Mouse (Mus musculus): ENCODE measurements around the gene Rnf43. TPM values are rescaled to one million over a fixed set of nuclear protein-coding genes. Genes with fewer than 3 reads are reported as not detected.

Rnf43 gene
- polyA plus RNA-seq, 1 experiment from 2014 or later: 5.3 TPM

- no peak for ATAC-seq (ENCODE audit: low read depth)
- Histone ChIP-seq H3K27me3 (replicated peaks; ENCODE audit: control insufficient read depth, insufficient read depth, low read length) (no peaks in the 10 kb centered on the region), H3K4me3 (ENCODE audit: low read depth, low read length) (no peak overlapping the region), H3K9me3 (ENCODE audit: control insufficient read depth, low read length) (no peaks in the 10 kb centered on the region), H3K4me2 (ENCODE audit: low read depth, low read length) (no peak overlapping the region), H3K4me1 (ENCODE audit: control insufficient read depth, insufficient read depth, low read length) (peaks cover 8% of the 10 kb centered on the region; the same call in 1 of the 2 replicates), H3K9ac (ENCODE audit: low read depth, low read length) (no peak overlapping the region), H3K36me3 (ENCODE audit: control insufficient read depth, insufficient read depth, low read length) (no peaks in the 10 kb centered on the region), H3K27ac (replicated peaks; ENCODE audit: low read depth, low read length) (no peak overlapping the region)
- 85% methylated on average over 12 of the region's 12 CpGs for WGBS
- DNase-seq (ENCODE audit: low spot score): no peak
Observed at GRCm38 (mm10) chr11:87682096-87682495, 19.6 kb downstream of the Rnf43 start.

GRCm38 (mm10) chr11:87682838-87683571 is 20.5 kb downstream of the Rnf43 start:
- peak; percentile 60; the same call in 1 of the 2 replicates for ATAC-seq (ENCODE audit: low read depth)
- H3K27ac ChIP-seq (replicated peaks; ENCODE audit: low read depth, low read length): peak overlapping the region; percentile 4
- WGBS: 41% methylated on average over 13 of the region's 13 CpGs

GRCm38 (mm10) chr11:87686407-87686806 is 23.9 kb downstream of the Rnf43 start:
- Histone ChIP-seq H3K4me1 (ENCODE audit: control insufficient read depth, insufficient read depth, low read length) (peaks cover 17% of the 10 kb centered on the region), H3K27ac (replicated peaks; ENCODE audit: low read depth, low read length) (no peak overlapping the region), H3K9me3 (ENCODE audit: control insufficient read depth, low read length) (no peaks in the 10 kb centered on the region), H3K4me3 (ENCODE audit: low read depth, low read length) (no peak overlapping the region), H3K4me2 (ENCODE audit: low read depth, low read length) (no peak overlapping the region), H3K9ac (ENCODE audit: low read depth, low read length) (no peak overlapping the region), H3K27me3 (replicated peaks; ENCODE audit: control insufficient read depth, insufficient read depth, low read length) (no peaks in the 10 kb centered on the region), H3K36me3 (ENCODE audit: control insufficient read depth, insufficient read depth, low read length) (no peaks in the 10 kb centered on the region)
- 52% methylated on average over 7 of the region's 7 CpGs for WGBS
- DNase-seq (ENCODE audit: low spot score): no peak
- ATAC-seq (ENCODE audit: low read depth): no peak

More at GRCm38 (mm10) chr11:87682838-87683571, 20.5 kb downstream of the Rnf43 start:
- Histone ChIP-seq H3K36me3 (ENCODE audit: control insufficient read depth, insufficient read depth, low read length) (no peaks in the 10 kb centered on the region), H3K27me3 (replicated peaks; ENCODE audit: control insufficient read depth, insufficient read depth, low read length) (no peaks in the 10 kb centered on the region), H3K4me3 (ENCODE audit: low read depth, low read length) (no peak overlapping the region), H3K4me2 (ENCODE audit: low read depth, low read length) (no peak overlapping the region), H3K4me1 (ENCODE audit: control insufficient read depth, insufficient read depth, low read length) (peaks cover 8% of the 10 kb centered on the region; the same call in 1 of the 2 replicates), H3K9me3 (ENCODE audit: control insufficient read depth, low read length) (no peaks in the 10 kb centered on the region), H3K9ac (ENCODE audit: low read depth, low read length) (no peak overlapping the region)
- DNase-seq (ENCODE audit: low spot score): peak; percentile 51

GRCm38 (mm10) chr11:87687246-87688225 is 25.0 kb downstream of the Rnf43 start:
- Histone ChIP-seq H3K4me2 (ENCODE audit: low read depth, low read length) (no peak overlapping the region), H3K9me3 (ENCODE audit: control insufficient read depth, low read length) (no peaks in the 10 kb centered on the region), H3K27me3 (replicated peaks; ENCODE audit: control insufficient read depth, insufficient read depth, low read length) (no peaks in the 10 kb centered on the region), H3K27ac (replicated peaks; ENCODE audit: low read depth, low read length) (no peak overlapping the region), H3K4me3 (ENCODE audit: low read depth, low read length) (no peak overlapping the region), H3K4me1 (ENCODE audit: control insufficient read depth, insufficient read depth, low read length) (peaks cover 17% of the 10 kb centered on the region), H3K36me3 (ENCODE audit: control insufficient read depth, insufficient read depth, low read length) (no peaks in the 10 kb centered on the region), H3K9ac (ENCODE audit: low read depth, low read length) (no peak overlapping the region)
- ATAC-seq (ENCODE audit: low read depth) (no peak), DNase-seq (ENCODE audit: low spot score) (no peak)
- 69% methylated on average over 15 of the region's 15 CpGs for WGBS

GRCm38 (mm10) chr11:87688478-87689203 is 26.1 kb downstream of the Rnf43 start:
- H3K4me3 ChIP-seq (ENCODE audit: low read depth, low read length): no peak overlapping the region

GRCm38 (mm10) chr11:87689402-87689808 is 26.9 kb downstream of the Rnf43 start:
- peak; percentile 93 for ATAC-seq (ENCODE audit: low read depth)
- H3K4me1 ChIP-seq (ENCODE audit: control insufficient read depth, insufficient read depth, low read length): peaks cover 9% of the 10 kb centered on the region

More at GRCm38 (mm10) chr11:87688478-87689203, 26.1 kb downstream of the Rnf43 start:
- Histone ChIP-seq H3K9ac (ENCODE audit: low read depth, low read length) (no peak overlapping the region), H3K4me2 (ENCODE audit: low read depth, low read length) (no peak overlapping the region), H3K27ac (replicated peaks; ENCODE audit: low read depth, low read length) (no peak overlapping the region), H3K27me3 (replicated peaks; ENCODE audit: control insufficient read depth, insufficient read depth, low read length) (no peaks in the 10 kb centered on the region), H3K36me3 (ENCODE audit: control insufficient read depth, insufficient read depth, low read length) (no peaks in the 10 kb centered on the region), H3K4me1 (ENCODE audit: control insufficient read depth, insufficient read depth, low read length) (peaks cover 9% of the 10 kb centered on the region), H3K9me3 (ENCODE audit: control insufficient read depth, low read length) (no peaks in the 10 kb centered on the region)
- ATAC-seq (ENCODE audit: low read depth) (no peak), DNase-seq (ENCODE audit: low spot score) (no peak)
- 85% methylated on average over 11 of the region's 11 CpGs for WGBS

GRCm38 (mm10) chr11:87690054-87690740 is 27.7 kb downstream of the Rnf43 start:
- Histone ChIP-seq H3K27ac (replicated peaks; ENCODE audit: low read depth, low read length) (0 out of 2 replicates have a peak overlapping the region, but pooled peaks have one; percentile 39), H3K9me3 (ENCODE audit: control insufficient read depth, low read length) (no peaks in the 10 kb centered on the region), H3K4me3 (ENCODE audit: low read depth, low read length) (no peak overlapping the region), H3K36me3 (ENCODE audit: control insufficient read depth, insufficient read depth, low read length) (no peaks in the 10 kb centered on the region), H3K4me2 (ENCODE audit: low read depth, low read length) (peak overlapping the region; percentile 3; the same call in 1 of the 2 replicates), H3K4me1 (ENCODE audit: control insufficient read depth, insufficient read depth, low read length) (peaks cover 9% of the 10 kb centered on the region), H3K9ac (ENCODE audit: low read depth, low read length) (no peak overlapping the region), H3K27me3 (replicated peaks; ENCODE audit: control insufficient read depth, insufficient read depth, low read length) (no peaks in the 10 kb centered on the region)
- WGBS: 65% methylated on average over 16 of the region's 16 CpGs
- ATAC-seq (ENCODE audit: low read depth) (no peak), DNase-seq (ENCODE audit: low spot score) (no peak)

More at GRCm38 (mm10) chr11:87689402-87689808, 26.9 kb downstream of the Rnf43 start:
- Histone ChIP-seq H3K4me2 (ENCODE audit: low read depth, low read length) (peak overlapping the region; percentile 3; the same call in 1 of the 2 replicates), H3K36me3 (ENCODE audit: control insufficient read depth, insufficient read depth, low read length) (no peaks in the 10 kb centered on the region), H3K27ac (replicated peaks; ENCODE audit: low read depth, low read length) (no peak overlapping the region), H3K9ac (ENCODE audit: low read depth, low read length) (no peak overlapping the region), H3K9me3 (ENCODE audit: control insufficient read depth, low read length) (no peaks in the 10 kb centered on the region), H3K4me3 (ENCODE audit: low read depth, low read length) (no peak overlapping the region), H3K27me3 (replicated peaks; ENCODE audit: control insufficient read depth, insufficient read depth, low read length) (no peaks in the 10 kb centered on the region)
- WGBS: 8% methylated on average over 7 of the region's 7 CpGs
- peak; percentile 94 for DNase-seq (ENCODE audit: low spot score)

All from embryonic facial prominence, embryonic 14.5 days (tissue).